Mouse (Mus musculus): ENCODE data around the gene Mcfd2. TPM values are rescaled to one million over a fixed set of nuclear protein-coding genes. Genes with fewer than 3 reads are reported as not detected.
A peak's percentile ranks its signal among the peaks of the same experiment; 100 is the strongest.

Mcfd2 gene
- polyA plus RNA-seq, 1 experiment from 2014 or later, result 69.7 TPM

GRCm38 (mm10) chr17:87236725-87237650, 28.7 kb downstream of the Mcfd2 start:
- ATAC-seq (replicated peaks; ENCODE audit: insufficient number of reproducible peaks, low FRiP score, low TSS enrichment), result no peak
- WGBS (ENCODE audit: insufficient replicate concordance), result 34% methylated on average over 18 of the region's 18 CpGs

GRCm38 (mm10) chr17:87235019-87235418, 30.7 kb downstream of the Mcfd2 start:
- Histone ChIP-seq H3K36me3 (ENCODE audit: control insufficient read depth, insufficient read depth, low read length) (no peaks in the 10 kb centered on the region), H3K4me3 (ENCODE audit: low read depth, low read length) (no peak overlapping the region), H3K4me1 (ENCODE audit: control insufficient read depth, insufficient read depth, low read length) (peaks cover 10% of the 10 kb centered on the region; the same call in 1 of the 2 replicates), H3K4me2 (no peak overlapping the region), H3K27ac (ENCODE audit: low read depth, low read length) (no peak overlapping the region), H3K27me3 (ENCODE audit: control insufficient read depth, insufficient read depth, low read length) (no peaks in the 10 kb centered on the region), H3K9me3 (replicated peaks; ENCODE audit: control insufficient read depth, low read length) (no peaks in the 10 kb centered on the region), H3K9ac (ENCODE audit: low read depth, low read length) (no peak overlapping the region)
- 89% methylated on average over 6 of the region's 6 CpGs for WGBS (ENCODE audit: insufficient replicate concordance)
- no peak for ATAC-seq (replicated peaks; ENCODE audit: insufficient number of reproducible peaks, low FRiP score, low TSS enrichment)

More at GRCm38 (mm10) chr17:87236725-87237650, 28.7 kb downstream of the Mcfd2 start:
- Histone ChIP-seq H3K27me3 (ENCODE audit: control insufficient read depth, insufficient read depth, low read length) (no peaks in the 10 kb centered on the region), H3K4me1 (ENCODE audit: control insufficient read depth, insufficient read depth, low read length) (peaks cover 10% of the 10 kb centered on the region; the same call in 1 of the 2 replicates), H3K36me3 (ENCODE audit: control insufficient read depth, insufficient read depth, low read length) (no peaks in the 10 kb centered on the region), H3K27ac (ENCODE audit: low read depth, low read length) (peak overlapping the region; percentile 13; the same call in 1 of the 2 replicates), H3K9me3 (replicated peaks; ENCODE audit: control insufficient read depth, low read length) (no peaks in the 10 kb centered on the region), H3K4me3 (ENCODE audit: low read depth, low read length) (no peak overlapping the region), H3K9ac (ENCODE audit: low read depth, low read length) (0 out of 2 replicates have a peak overlapping the region, but pooled peaks have one; percentile 3), H3K4me2 (peak overlapping the region; percentile 12)

GRCm38 (mm10) chr17:87227878-87228277, 37.9 kb downstream of the Mcfd2 start:
- no peak overlapping the region for H3K4me3 ChIP-seq (ENCODE audit: low read depth, low read length)
- ATAC-seq (replicated peaks; ENCODE audit: insufficient number of reproducible peaks, low FRiP score, low TSS enrichment), result no peak
- H3K27ac ChIP-seq (ENCODE audit: low read depth, low read length), result no peak overlapping the region
- H3K27me3 ChIP-seq (ENCODE audit: control insufficient read depth, insufficient read depth, low read length), result no peaks in the 10 kb centered on the region
- H3K9ac ChIP-seq (ENCODE audit: low read depth, low read length), result no peak overlapping the region
- peaks cover 7% of the 10 kb centered on the region; the same call in 1 of the 2 replicates for H3K4me1 ChIP-seq (ENCODE audit: control insufficient read depth, insufficient read depth, low read length)
- WGBS (ENCODE audit: insufficient replicate concordance), result 35% methylated on average over 4 of the region's 4 CpGs
- H3K36me3 ChIP-seq (ENCODE audit: control insufficient read depth, insufficient read depth, low read length), result no peaks in the 10 kb centered on the region
- no peaks in the 10 kb centered on the region for H3K9me3 ChIP-seq (replicated peaks; ENCODE audit: control insufficient read depth, low read length)
- H3K4me2 ChIP-seq, result no peak overlapping the region

GRCm38 (mm10) chr17:87226079-87226640, 39.6 kb downstream of the Mcfd2 start:
- H3K27ac ChIP-seq (ENCODE audit: low read depth, low read length), result no peak overlapping the region
- H3K9me3 ChIP-seq (replicated peaks; ENCODE audit: control insufficient read depth, low read length), result no peaks in the 10 kb centered on the region
- no peak overlapping the region for H3K9ac ChIP-seq (ENCODE audit: low read depth, low read length)
- no peaks in the 10 kb centered on the region for H3K27me3 ChIP-seq (ENCODE audit: control insufficient read depth, insufficient read depth, low read length)
- ATAC-seq (replicated peaks; ENCODE audit: insufficient number of reproducible peaks, low FRiP score, low TSS enrichment), result no peak
- H3K4me3 ChIP-seq (ENCODE audit: low read depth, low read length), result no peak overlapping the region
- peaks cover 7% of the 10 kb centered on the region; the same call in 1 of the 2 replicates for H3K4me1 ChIP-seq (ENCODE audit: control insufficient read depth, insufficient read depth, low read length)
- WGBS (ENCODE audit: insufficient replicate concordance), result 40% methylated on average over 10 of the region's 10 CpGs
- H3K4me2 ChIP-seq, result no peak overlapping the region
- no peaks in the 10 kb centered on the region for H3K36me3 ChIP-seq (ENCODE audit: control insufficient read depth, insufficient read depth, low read length)

- H3K4me3 ChIP-seq (ENCODE audit: low read depth, low read length), result no peak overlapping the region
- ATAC-seq (replicated peaks; ENCODE audit: insufficient number of reproducible peaks, low FRiP score, low TSS enrichment), result no peak
- H3K9me3 ChIP-seq (replicated peaks; ENCODE audit: control insufficient read depth, low read length), result no peaks in the 10 kb centered on the region
Measured at GRCm38 (mm10) chr17:87225384-87225783, 40.4 kb downstream of the Mcfd2 start.

GRCm38 (mm10) chr17:87224461-87224860, 41.3 kb downstream of the Mcfd2 start:
- no peak for ATAC-seq (replicated peaks; ENCODE audit: insufficient number of reproducible peaks, low FRiP score, low TSS enrichment)
- peaks cover 7% of the 10 kb centered on the region; the same call in 1 of the 2 replicates for H3K4me1 ChIP-seq (ENCODE audit: control insufficient read depth, insufficient read depth, low read length)
- H3K36me3 ChIP-seq (ENCODE audit: control insufficient read depth, insufficient read depth, low read length), result no peaks in the 10 kb centered on the region
- no peak overlapping the region for H3K27ac ChIP-seq (ENCODE audit: low read depth, low read length)
- H3K27me3 ChIP-seq (ENCODE audit: control insufficient read depth, insufficient read depth, low read length), result no peaks in the 10 kb centered on the region
- 68% methylated on average over 2 of the region's 2 CpGs for WGBS (ENCODE audit: insufficient replicate concordance)
- H3K9me3 ChIP-seq (replicated peaks; ENCODE audit: control insufficient read depth, low read length), result no peaks in the 10 kb centered on the region
- H3K4me2 ChIP-seq, result no peak overlapping the region
- H3K4me3 ChIP-seq (ENCODE audit: low read depth, low read length), result no peak overlapping the region
- no peak overlapping the region for H3K9ac ChIP-seq (ENCODE audit: low read depth, low read length)

More at GRCm38 (mm10) chr17:87225384-87225783, 40.4 kb downstream of the Mcfd2 start:
- H3K4me2 ChIP-seq, result no peak overlapping the region
- no peak overlapping the region for H3K27ac ChIP-seq (ENCODE audit: low read depth, low read length)
- H3K9ac ChIP-seq (ENCODE audit: low read depth, low read length), result no peak overlapping the region
- H3K27me3 ChIP-seq (ENCODE audit: control insufficient read depth, insufficient read depth, low read length), result no peaks in the 10 kb centered on the region
- peaks cover 7% of the 10 kb centered on the region; the same call in 1 of the 2 replicates for H3K4me1 ChIP-seq (ENCODE audit: control insufficient read depth, insufficient read depth, low read length)
- H3K36me3 ChIP-seq (ENCODE audit: control insufficient read depth, insufficient read depth, low read length), result no peaks in the 10 kb centered on the region
- 86% methylated on average over 9 of the region's 9 CpGs for WGBS (ENCODE audit: insufficient replicate concordance)

- 75% methylated on average over 9 of the region's 9 CpGs for WGBS (ENCODE audit: insufficient replicate concordance)
- Histone ChIP-seq H3K36me3 (ENCODE audit: control insufficient read depth, insufficient read depth, low read length) (no peaks in the 10 kb centered on the region), H3K27ac (ENCODE audit: low read depth, low read length) (no peak overlapping the region), H3K9me3 (replicated peaks; ENCODE audit: control insufficient read depth, low read length) (no peaks in the 10 kb centered on the region), H3K4me1 (ENCODE audit: control insufficient read depth, insufficient read depth, low read length) (no peaks in the 10 kb centered on the region), H3K4me2 (no peak overlapping the region), H3K4me3 (ENCODE audit: low read depth, low read length) (no peak overlapping the region), H3K9ac (ENCODE audit: low read depth, low read length) (no peak overlapping the region), H3K27me3 (ENCODE audit: control insufficient read depth, insufficient read depth, low read length) (no peaks in the 10 kb centered on the region)
- ATAC-seq (replicated peaks; ENCODE audit: insufficient number of reproducible peaks, low FRiP score, low TSS enrichment), result no peak
Measured at GRCm38 (mm10) chr17:87219456-87219855, 46.3 kb downstream of the Mcfd2 start.

GRCm38 (mm10) chr17:87214523-87214922, 51.2 kb downstream of the Mcfd2 start:
- H3K9me3 ChIP-seq (replicated peaks; ENCODE audit: control insufficient read depth, low read length), result no peaks in the 10 kb centered on the region
- no peak overlapping the region for H3K9ac ChIP-seq (ENCODE audit: low read depth, low read length)
- no peaks in the 10 kb centered on the region for H3K4me1 ChIP-seq (ENCODE audit: control insufficient read depth, insufficient read depth, low read length)
- no peaks in the 10 kb centered on the region for H3K27me3 ChIP-seq (ENCODE audit: control insufficient read depth, insufficient read depth, low read length)
- H3K4me3 ChIP-seq (ENCODE audit: low read depth, low read length), result no peak overlapping the region
- no peak overlapping the region for H3K4me2 ChIP-seq
- no peak overlapping the region for H3K27ac ChIP-seq (ENCODE audit: low read depth, low read length)
- H3K36me3 ChIP-seq (ENCODE audit: control insufficient read depth, insufficient read depth, low read length), result no peaks in the 10 kb centered on the region
- WGBS (ENCODE audit: insufficient replicate concordance), result 80% methylated on average over 7 of the region's 7 CpGs
- no peak for ATAC-seq (replicated peaks; ENCODE audit: insufficient number of reproducible peaks, low FRiP score, low TSS enrichment)
